Mouse (Mus musculus): Measurements from ENCODE around the gene Hmga1b. TPM values are rescaled to one million over a fixed set of nuclear protein-coding genes. Genes with fewer than 3 reads are reported as not detected.
"Not testable (repeated sequence)": the region's sequence is repeated elsewhere in the genome, so short reads cannot be mapped to it uniquely, and the experiment has no call there.

The Hmga1b gene
- polyA plus RNA-seq, 1 experiment from 2014 or later, result 3.7 TPM

DNA sequence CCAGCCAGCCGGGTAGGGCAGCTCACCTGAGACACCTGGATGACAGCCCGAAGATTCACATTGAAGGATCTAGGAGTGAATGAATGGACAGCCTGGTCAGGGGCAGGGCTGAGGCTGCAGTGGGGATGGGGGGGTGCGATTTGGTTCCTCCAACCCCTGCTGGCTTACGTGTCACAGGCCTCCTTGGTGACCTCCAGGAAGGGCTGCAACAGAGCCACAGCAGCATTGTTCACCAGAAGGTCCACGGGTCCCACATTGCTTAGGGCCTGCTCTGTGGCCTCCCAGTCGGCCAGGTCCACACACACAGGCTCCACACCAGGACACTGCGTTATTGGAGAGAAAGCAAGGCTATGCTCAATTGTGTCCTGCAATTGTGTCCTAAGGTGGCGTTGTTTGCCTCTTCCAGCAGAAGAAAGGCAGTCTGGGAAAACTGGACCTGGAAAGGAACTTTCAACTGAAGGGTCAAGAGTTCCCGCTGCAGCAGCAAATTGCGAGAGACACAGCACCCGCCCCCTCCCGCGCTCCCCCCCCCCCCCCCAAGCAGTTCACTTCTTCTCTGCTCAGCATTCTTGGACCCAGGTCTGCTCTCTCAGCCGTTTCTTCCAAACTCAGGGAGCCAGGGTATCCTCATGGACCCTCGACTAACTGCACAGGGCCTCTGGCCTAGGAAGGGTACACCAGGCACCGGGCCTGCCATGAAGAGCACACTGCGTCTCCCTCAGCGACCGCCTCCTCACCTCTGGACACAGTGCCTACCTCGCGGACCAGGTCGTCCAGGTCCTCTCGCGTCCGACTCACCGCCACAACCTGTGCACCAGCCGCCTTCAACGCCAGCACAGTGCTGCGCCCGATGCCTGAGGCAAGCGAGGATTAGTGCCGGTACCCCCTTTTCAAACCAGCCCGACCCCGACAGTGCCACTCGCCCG is 36.1 kb upstream of the Hmga1b start:
- H3K27me3 ChIP-seq (replicated peaks; ENCODE audit: insufficient read depth, low read length), result no peaks in the 10 kb centered on the region
- H3K9ac ChIP-seq (replicated peaks; ENCODE audit: low read depth), result peak overlapping the region; percentile 58
- peak overlapping the region; percentile 52 for H3K4me3 ChIP-seq (ENCODE audit: low read depth, low read length)
- peak overlapping the region; percentile 78 for H3K4me2 ChIP-seq (replicated peaks; ENCODE audit: low read depth, low read length)
- DNase-seq (ENCODE audit: low spot score), result peak; percentile 40
- H3K4me1 ChIP-seq (ENCODE audit: insufficient read depth, low read depth, low read length), result peaks cover 13% of the 10 kb centered on the region; the same call in 1 of the 2 replicates
- H3K27ac ChIP-seq (ENCODE audit: low read length), result peak overlapping the region; percentile 85
- H3K36me3 ChIP-seq (ENCODE audit: insufficient read depth, low read length), result no peaks in the 10 kb centered on the region
- TF ChIP-seq EP300 (IDR thresholded peaks at IDR 0.05) (no peak), CTCF (IDR thresholded peaks at IDR 0.05) (peak; percentile 25; the same call in 1 of the 2 replicates)
- H3K9me3 ChIP-seq (ENCODE audit: low read length), result no peaks in the 10 kb centered on the region
- 22% methylated on average over 30 of the region's 36 CpGs for WGBS
- peak; percentile 31 for ATAC-seq

DNA sequence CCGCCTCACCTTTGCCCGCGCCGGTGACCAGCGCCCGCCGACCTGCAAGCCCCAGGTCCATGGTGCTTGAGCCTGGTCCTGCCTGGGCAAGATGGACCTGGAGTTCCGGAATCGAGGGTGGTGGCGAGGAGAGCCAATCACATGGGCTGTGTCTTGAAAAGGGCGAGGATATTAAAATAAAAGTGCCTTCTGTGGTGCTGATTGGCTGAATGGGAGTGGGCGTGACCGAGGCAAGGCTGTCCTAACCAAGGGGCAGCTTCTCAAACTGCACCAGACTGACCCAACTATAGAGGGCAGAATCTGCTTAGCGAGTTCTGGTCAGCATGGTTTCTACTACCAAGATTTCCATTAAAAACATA is 35.4 kb upstream of the Hmga1b start, which contains the start of gene Dcxr:
Dcxr (minus strand) TSS at position 113 of the 359 bp plus-strand sequence.
- H3K27me3 ChIP-seq (replicated peaks; ENCODE audit: insufficient read depth, low read length), result no peaks in the 10 kb centered on the region

DNA sequence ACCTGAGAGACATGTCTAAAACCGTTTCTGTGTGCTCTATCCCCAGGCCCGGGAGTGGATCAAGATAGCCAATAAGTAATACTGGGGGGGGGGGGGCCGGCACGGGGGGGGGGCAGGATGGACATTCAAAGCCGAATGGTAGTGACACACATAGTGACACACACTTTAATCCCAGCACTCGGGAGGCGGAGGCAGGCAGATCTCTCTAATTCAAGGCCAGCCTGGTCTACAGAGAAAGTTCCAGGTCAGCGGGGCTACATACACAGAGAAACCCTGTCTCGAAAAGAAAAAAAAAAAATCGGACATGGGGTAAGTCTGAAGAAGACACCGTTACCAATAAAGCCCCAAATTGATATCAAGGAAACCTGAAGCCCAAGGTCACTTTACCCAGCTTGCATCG is 35.0 kb upstream of the Hmga1b start:
- no peak overlapping the region for H3K4me2 ChIP-seq (replicated peaks; ENCODE audit: low read depth, low read length)

More for the DNA sequence above, 35.4 kb upstream of the Hmga1b start, which contains the start of gene Dcxr:
- TF ChIP-seq CTCF (IDR thresholded peaks at IDR 0.05), result peak; percentile 72
- TF ChIP-seq EP300 (IDR thresholded peaks at IDR 0.05), result no peak
- ATAC-seq (peak; percentile 89), DNase-seq (ENCODE audit: low spot score) (peak; percentile 99)
- 1% methylated on average over 14 of the region's 14 CpGs for WGBS
- Histone ChIP-seq H3K36me3 (ENCODE audit: insufficient read depth, low read length) (no peaks in the 10 kb centered on the region), H3K4me2 (replicated peaks; ENCODE audit: low read depth, low read length) (peak within 1 kb of the TSS; percentile 78), H3K4me1 (ENCODE audit: insufficient read depth, low read depth, low read length) (peaks cover 8% of the 10 kb centered on the region; the same call in 1 of the 2 replicates), H3K9ac (replicated peaks; ENCODE audit: low read depth) (peak within 1 kb of the TSS; percentile 58), H3K9me3 (ENCODE audit: low read length) (no peaks in the 10 kb centered on the region), H3K27ac (ENCODE audit: low read length) (peak within 1 kb of the TSS; percentile 85), H3K4me3 (ENCODE audit: low read depth, low read length) (peak within 1 kb of the TSS; percentile 52)

GRCm38 (mm10) chr11:120728530-120729240 is 33.9 kb upstream of the Hmga1b start:
- TF ChIP-seq CTCF (IDR thresholded peaks at IDR 0.05) (no peak), EP300 (IDR thresholded peaks at IDR 0.05) (no peak)
- peak overlapping the region; percentile 59 for H3K27ac ChIP-seq (ENCODE audit: low read length)
- ATAC-seq, result no peak
- no peaks in the 10 kb centered on the region for H3K36me3 ChIP-seq (ENCODE audit: insufficient read depth, low read length)
- no peak overlapping the region for H3K9ac ChIP-seq (replicated peaks; ENCODE audit: low read depth)
- H3K4me3 ChIP-seq (ENCODE audit: low read depth, low read length), result no peak overlapping the region
- peaks cover 11% of the 10 kb centered on the region; the same call in 1 of the 2 replicates for H3K4me1 ChIP-seq (ENCODE audit: insufficient read depth, low read depth, low read length)
- 74% methylated on average over 11 of the region's 11 CpGs for WGBS
- no peak for DNase-seq (ENCODE audit: low spot score)
- no peaks in the 10 kb centered on the region for H3K9me3 ChIP-seq (ENCODE audit: low read length)
- no peak overlapping the region for H3K4me2 ChIP-seq (replicated peaks; ENCODE audit: low read depth, low read length)
- H3K27me3 ChIP-seq (replicated peaks; ENCODE audit: insufficient read depth, low read length), result no peaks in the 10 kb centered on the region

More for the DNA sequence above, 35.0 kb upstream of the Hmga1b start:
- Histone ChIP-seq H3K9ac (replicated peaks; ENCODE audit: low read depth) (no peak overlapping the region), H3K27me3 (replicated peaks; ENCODE audit: insufficient read depth, low read length) (no peaks in the 10 kb centered on the region), H3K9me3 (ENCODE audit: low read length) (no peaks in the 10 kb centered on the region), H3K36me3 (ENCODE audit: insufficient read depth, low read length) (no peaks in the 10 kb centered on the region), H3K4me1 (ENCODE audit: insufficient read depth, low read depth, low read length) (peaks cover 6% of the 10 kb centered on the region; the same call in 1 of the 2 replicates), H3K27ac (ENCODE audit: low read length) (peak overlapping the region; percentile 59; the same call in 1 of the 2 replicates), H3K4me3 (ENCODE audit: low read depth, low read length) (no peak overlapping the region)
- DNase-seq (ENCODE audit: low spot score) (peak; percentile 4), ATAC-seq (no peak)
- 55% methylated on average over 12 of the region's 12 CpGs for WGBS
- TF ChIP-seq CTCF (IDR thresholded peaks at IDR 0.05), result no peak
- no peak for TF ChIP-seq EP300 (IDR thresholded peaks at IDR 0.05)

GRCm38 (mm10) chr11:120729432-120730050 is 33.1 kb upstream of the Hmga1b start:
- H3K36me3 ChIP-seq (ENCODE audit: insufficient read depth, low read length); H3K4me3 ChIP-seq (ENCODE audit: low read depth, low read length); H3K27me3 ChIP-seq (replicated peaks; ENCODE audit: insufficient read depth, low read length); H3K9ac ChIP-seq (replicated peaks; ENCODE audit: low read depth); H3K9me3 ChIP-seq (ENCODE audit: low read length); H3K4me2 ChIP-seq (replicated peaks; ENCODE audit: low read depth, low read length): not testable (repeated sequence)
- DNase-seq (ENCODE audit: low spot score), result peak; percentile 91
- Histone ChIP-seq H3K27ac (ENCODE audit: low read length) (0 out of 2 replicates have a peak overlapping the region, but pooled peaks have one; percentile 59), H3K4me1 (ENCODE audit: insufficient read depth, low read depth, low read length) (peaks cover 11% of the 10 kb centered on the region; the same call in 1 of the 2 replicates)
- peak; percentile 44 for ATAC-seq
- WGBS, result 2% methylated on average over 17 of the region's 21 CpGs
